Mouse (Mus musculus) hematopoietic stem cell, adult 5-6 weeks (primary cell): ENCODE measurements around the gene Calu. TPM values are rescaled to one million over a fixed set of nuclear protein-coding genes. Genes with fewer than 3 reads are reported as not detected.
"Not testable (repeated sequence)": the region's sequence is repeated elsewhere in the genome, so short reads cannot be mapped to it uniquely, and the experiment has no call there.

Source experiments
- ATAC-seq, 2 experiments: fragments of 125-278 bp in 1 of 2; replicated peaks in 1 of 2; 2 replicates each; pipeline ENCODE4 v1.8.0; 2016 to 2017; ENCODE audit warnings: inconsistent platforms in 2 of 2, mild to moderate bottlenecking in 2 of 2, moderate number of reproducible peaks in 2 of 2, low read depth in 1 of 2, moderate TSS enrichment in 1 of 2; ENCODE audit not compliant: low FRiP score in 2 of 2, poor library complexity in 2 of 2, severe bottlenecking in 2 of 2, insufficient read depth in 1 of 2, low TSS enrichment in 1 of 2
- total RNA-seq: library from RNA; stranded (forward); fragments of 172-1452, 232-1000 nt; gene quantifications from 2 replicates; pipeline ENCODE4 v1.2.3, GENCODE M21; 2017

Calu gene
- total RNA-seq, 1 experiment from 2014 or later, result 228 TPM

DNA sequence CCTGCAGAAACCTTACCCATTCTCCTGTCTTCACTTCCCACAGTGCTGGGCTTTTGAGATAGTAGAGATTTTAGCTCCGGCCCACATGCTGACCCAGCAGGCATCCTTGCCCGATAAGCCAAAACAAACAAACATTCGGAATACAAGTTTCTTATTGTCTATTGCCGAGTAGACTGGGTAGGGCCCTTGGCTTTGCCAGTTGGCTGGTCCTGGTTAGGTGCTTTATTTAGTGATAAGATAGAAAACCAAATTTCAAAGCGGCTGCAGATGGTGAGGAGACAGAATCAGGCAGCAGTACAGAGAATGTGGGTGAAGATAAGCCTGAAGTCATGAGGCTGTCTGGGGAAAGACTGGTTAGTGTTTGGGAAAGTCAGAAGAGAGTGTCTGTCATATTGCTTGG, 4.9 kb downstream of the Calu start:
- ATAC-seq, result no peak

DNA sequence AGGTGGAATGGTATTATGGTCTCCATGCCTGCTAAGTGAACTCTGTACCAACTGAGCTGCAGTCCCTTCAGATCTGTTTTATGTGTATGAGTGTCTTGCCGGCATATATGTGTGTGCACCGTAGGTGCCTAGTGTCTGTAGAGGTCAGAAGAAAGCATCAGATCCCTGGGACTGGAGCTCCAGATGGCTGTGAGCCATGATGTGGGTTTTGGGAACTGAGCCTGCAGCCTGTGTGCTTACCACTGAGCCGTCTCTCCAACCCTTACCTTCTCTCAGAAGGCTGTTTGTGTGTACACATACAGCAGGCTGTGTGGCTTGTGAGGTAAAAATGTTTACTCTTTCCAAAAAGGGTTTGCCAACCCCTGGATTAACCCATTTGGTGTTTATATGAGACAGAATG, 11.5 kb downstream of the Calu start:
- ATAC-seq, result no peak

DNA sequence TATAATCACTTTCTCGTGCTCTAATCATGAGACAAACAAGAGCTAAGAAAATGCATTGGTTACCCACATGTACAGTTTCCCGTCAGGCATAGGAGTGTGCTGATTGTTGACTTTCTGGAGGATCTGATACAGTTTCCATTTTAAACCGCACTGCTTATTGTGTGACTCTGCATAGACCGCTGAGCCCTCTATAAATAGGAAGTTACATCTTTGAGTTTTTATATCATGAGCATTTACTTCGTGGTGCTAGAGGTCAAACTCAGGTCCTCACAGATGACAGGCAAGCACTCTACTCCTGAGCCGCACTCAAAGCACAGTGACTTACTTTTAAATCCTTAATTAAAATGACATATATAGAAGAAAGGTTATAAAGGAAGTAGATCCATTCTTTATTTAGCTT, 12.3 kb downstream of the Calu start:
- ATAC-seq, result no peak

DNA sequence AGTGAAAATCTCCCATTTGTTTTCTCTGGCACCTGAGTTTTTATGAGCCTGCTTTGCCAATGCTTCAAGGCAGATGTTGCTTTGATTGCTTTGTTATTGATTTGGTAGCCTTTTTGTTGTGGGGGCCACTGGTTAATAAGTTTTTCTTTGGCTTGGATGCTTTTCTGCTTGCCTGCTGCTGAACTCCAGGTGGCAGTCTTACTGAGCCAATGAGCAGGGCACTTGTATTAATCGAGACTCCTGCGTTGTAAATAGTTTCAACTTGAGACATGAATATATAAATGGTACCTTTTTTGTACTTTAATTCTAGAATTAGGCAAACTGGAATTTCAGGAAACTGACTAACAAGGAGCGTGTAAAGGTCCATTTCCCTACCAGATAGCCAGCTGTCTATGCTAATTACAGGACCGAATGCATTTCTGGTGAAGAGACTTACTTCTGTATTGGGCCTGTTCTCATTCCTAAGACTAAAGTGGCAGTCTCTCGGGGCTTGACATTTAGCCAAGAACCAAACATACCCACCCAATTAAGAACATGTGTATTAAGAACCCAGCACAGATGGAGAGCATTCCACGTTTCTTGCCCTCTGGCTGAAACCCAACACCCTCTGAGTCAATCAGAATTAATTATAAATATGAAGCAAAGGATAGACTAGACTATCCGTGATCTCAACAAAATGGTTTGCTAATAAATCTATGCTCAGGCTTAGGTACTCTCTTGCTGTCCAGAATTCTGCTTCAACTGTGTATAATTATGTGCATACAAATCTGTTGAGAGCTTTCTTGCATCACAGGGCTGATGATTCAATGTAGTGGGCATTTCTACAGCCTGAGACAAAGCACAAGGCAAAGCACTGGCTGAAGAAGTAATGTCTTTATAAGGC, 14.6 kb downstream of the Calu start:
- no peak for ATAC-seq

DNA sequence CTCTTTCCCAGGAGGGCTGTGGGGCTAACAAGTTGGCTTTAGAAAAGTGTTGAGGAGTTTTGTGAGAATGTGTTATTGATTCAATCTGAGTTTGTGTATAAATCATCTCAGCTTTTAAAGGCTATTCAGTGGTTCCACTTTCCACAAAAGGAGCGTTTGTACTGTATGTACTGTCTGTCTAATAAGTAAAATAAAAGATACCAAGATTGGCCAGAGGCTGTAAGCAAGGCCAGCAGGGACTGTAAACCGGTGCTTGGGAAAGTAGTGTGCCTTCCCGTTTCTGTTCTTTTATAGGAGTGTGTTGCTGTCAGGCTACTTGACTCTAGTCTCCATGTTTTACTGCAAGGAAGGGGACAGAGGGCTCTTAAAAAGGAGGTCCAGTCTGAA, 15.3 kb downstream of the Calu start:
- no peak for ATAC-seq

DNA sequence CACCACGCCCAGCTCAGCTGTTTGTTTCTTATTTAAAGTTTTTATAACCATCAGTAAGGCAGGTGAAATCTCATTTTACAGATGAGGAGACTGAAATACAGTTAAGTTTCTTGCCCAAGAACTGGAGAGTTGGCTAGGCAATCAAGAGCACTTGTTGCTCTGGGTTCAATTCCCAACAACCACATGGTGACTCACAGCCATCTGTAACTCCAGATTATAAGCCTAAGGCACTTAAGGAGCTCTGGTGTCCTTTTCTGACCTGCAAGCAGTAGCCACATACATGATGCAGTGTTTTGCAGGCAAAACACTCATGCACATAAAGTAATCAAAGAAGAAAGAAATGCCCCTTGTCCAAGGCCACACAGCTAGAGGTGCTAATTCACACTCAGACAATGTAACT, 17.4 kb downstream of the Calu start:
- no peak for ATAC-seq

DNA sequence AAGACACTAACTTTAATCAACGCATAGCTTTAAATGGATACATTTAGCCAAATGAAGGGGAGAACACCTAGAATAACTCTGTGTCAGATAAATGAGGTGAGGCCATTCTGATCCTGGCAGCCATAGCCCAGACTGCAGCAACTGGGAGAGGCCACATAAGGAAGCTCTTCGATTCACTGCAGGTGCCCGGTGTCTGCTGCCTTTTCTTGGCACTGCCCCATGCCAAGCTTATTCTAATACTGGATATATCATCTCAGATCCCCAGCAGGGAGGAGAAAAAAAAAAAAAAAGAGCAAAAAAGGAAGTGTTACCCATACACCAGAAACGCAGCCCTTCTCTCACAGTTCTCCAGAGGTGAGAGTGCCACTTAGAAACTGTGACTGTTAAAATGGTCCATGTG, 29.5 kb downstream of the Calu start:
- ATAC-seq, result 0 out of 4 replicates have a peak, but pooled peaks of 1 of the 2 experiments have one; percentile 25

DNA sequence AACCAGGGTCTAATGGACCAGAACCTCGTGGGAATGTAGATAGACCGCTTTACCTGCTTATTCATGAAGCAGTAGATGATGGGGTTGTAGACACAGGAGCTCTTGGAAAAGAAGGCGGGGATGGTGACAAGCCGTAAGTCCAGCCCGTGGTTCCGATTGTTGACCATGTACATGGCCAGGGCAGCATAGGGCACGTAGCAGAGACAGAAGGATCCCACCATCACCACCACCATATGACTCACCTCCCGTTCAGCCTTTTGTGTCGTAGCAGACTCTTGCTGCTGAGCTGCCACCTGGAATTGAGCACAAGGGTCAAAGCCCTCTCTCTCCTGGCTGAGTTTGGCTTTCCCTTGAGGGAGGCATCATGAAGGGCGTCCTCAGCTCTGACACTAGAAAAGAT, 30.8 kb downstream of the Calu start:
- ATAC-seq, result no peak

DNA sequence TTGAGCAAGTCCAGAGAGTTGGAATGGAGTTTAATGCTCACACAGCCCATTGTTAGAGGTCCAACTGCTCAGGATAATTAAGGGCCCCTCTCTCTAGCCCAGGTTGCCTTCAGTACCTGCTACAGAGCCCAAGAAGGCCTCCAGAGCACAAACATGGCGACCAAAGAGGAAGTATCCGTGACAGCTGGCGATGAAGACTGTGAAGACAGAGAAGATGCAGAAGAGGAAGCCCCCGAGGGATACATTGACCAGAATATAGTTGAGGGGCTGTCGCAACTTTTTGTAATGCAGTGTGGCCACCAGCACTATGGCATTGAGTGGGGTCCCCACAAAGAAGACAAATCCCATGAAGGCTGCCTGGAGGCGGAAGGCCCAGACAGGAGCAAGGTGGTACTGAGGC, 32.1 kb downstream of the Calu start:
- ATAC-seq, result no peak

DNA sequence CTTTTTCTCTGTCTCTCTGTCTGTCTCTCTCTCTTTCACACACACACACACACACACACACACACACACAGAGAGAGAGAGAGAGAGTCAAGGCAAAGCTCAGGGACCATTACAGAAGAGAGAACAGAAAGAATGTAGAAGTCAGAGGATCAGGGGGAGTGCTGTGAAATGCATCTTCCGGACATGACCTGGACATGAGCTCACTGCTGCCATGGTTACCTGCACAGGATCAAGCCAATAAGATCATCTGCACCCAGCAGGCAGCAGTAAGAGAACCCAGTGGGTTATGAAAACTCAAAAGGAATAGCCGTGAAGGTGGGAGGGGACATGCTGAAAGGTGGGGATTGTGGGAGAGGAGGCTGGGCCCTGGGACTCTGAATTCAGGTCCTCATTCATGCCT, 34.6 kb downstream of the Calu start:
- ATAC-seq, result no peak

DNA sequence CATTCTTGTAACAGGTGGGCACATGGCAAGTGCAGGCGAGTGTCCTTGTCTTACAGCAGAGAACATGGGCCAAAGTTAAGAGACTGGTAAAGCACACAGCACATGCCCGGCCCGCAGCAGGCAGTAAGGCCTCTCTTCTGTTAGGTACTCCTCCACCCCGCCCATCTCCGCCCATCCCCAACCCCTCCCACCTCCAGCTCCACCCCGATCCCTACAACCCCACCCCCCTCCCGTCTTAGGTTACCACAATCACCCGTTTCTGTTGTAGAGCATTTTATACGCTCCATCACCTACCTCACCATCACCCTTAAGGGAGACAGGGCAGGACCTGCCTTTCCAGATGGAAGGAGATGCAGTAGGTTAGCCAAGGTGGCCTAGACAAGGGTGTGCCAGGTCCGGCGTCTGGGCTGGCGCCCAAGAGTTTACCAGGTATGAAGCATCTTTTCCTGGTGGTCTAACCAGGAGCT, 40.2 kb downstream of the Calu start, which contains the start of gene Opn1sw:
TSS of gene Opn1sw (minus strand) at position 417 of the 467 bp plus-strand sequence.
- ATAC-seq, result peak in 1 of 2 experiments; percentile 43; a peak in 2 of 4 replicates

DNA sequence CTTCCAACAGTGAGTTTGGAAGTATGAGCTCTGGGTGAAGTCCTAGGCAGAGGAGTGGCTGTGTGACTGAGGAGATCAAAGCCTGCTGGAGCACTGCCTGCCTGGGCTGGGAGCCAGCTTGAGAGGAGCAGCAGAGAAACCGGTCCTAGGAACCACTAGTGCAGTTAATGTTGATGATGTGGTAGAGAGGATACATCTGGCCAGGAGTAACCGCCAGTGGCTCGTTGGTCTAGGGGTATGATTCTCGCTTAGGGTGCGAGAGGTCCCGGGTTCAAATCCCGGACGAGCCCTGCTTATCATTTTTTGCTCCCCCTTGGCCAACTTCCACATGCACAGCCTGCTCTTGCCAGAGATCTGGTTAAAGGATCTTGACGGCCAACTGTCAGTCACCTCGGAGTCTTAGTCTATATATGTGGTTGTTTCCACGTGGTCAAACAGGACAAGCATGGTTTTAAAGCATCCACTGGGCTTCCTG, 40.8 kb downstream of the Calu start:
- ATAC-seq, result peak; percentile 73 to 75

DNA sequence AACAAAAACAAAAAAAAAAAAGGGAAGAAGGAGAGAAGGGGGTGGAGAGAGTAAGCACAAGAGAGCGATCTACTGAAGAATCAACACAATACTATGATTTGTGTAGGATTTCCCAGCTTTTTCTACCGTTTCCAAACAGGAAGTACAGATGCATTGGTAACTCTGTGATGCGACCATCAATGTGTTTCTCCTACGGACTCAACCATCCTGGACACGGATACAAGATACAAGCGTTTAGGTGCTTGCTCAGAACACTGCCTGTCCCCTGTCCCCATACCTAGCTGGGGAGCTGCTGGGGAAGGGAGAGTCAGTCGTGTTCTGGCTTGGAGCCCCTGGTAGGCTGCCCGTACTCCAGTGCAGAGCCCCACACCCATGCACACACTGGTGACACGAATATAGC, 41.6 kb downstream of the Calu start:
- no peak for ATAC-seq

DNA sequence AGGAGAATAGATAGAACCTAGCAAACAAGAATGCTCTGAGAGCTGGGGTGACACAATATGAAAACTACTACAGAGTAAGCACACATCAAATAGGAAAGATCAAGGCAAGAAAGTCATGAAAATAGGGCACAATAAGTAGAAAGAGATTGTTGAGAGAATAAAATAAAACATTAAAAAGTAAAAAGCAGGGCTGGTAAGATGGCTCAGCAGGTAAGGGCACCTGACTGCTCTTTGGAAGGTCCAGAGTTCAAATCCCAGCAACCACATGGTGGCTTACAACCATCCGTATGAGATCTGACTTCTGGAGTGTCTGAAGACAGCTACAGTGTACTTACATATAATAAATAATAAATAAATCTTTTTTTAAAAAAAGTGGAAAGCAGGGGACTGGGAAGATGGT, 42.6 kb downstream of the Calu start:
- not testable (repeated sequence) for ATAC-seq

DNA sequence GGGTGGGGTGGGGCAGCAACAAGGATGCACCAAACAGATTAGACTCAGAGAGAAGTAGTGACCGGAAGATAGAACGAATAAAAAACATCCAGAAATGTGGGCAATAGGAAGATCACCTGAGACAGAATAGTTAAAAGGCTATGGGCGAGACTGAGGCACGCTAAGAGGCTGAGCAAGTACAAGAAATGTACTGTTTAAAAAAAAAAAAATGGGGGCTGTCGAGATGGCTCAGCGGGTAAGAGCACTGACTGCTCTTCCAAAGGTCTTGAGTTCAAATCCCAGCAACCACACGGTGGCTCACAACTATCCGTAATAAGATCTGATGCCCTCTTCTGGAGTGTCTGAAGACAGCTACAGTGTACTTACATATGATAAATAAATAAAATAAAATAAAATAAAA, 43.4 kb downstream of the Calu start:
- ATAC-seq, result not testable (repeated sequence)

DNA sequence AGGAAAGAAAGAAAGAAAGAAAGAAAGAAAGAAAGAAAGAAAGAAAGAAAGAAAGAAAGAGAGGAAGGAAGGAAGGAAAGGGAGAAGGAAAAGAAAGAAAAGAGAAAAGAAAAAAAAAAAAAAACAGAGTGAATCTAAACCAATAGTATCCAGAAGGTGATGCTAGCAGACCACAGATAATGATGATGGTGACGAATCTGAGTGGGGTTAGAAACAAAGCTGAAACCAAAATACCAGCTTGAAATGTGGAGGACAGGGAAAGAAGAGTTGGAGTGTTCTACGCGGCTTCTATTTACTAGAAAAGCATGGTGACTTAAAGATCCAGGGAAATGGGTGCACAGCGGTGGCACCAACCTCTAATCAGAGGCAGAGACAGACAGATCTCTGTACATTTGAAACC, 43.9 kb downstream of the Calu start:
- ATAC-seq, result no peak

DNA sequence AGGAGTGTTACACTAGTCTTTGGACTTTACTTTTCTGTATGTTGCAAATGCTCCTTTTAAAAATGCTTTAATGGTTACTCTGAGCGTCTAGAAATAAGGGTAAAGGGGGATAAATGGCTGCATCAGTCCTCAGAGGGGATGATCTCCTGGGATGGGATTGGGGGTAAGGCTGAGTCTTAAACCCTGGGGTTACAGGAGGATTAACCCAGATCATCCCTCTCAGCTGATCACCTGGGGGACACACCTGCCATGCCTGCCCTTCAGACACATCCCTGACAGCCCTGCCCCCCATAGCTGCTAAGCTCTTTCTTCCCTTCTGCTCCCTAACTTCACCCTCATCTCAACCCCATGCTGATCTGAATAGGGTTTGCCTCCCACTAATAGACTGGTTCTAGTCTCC, 46.4 kb downstream of the Calu start:
- no peak for ATAC-seq

DNA sequence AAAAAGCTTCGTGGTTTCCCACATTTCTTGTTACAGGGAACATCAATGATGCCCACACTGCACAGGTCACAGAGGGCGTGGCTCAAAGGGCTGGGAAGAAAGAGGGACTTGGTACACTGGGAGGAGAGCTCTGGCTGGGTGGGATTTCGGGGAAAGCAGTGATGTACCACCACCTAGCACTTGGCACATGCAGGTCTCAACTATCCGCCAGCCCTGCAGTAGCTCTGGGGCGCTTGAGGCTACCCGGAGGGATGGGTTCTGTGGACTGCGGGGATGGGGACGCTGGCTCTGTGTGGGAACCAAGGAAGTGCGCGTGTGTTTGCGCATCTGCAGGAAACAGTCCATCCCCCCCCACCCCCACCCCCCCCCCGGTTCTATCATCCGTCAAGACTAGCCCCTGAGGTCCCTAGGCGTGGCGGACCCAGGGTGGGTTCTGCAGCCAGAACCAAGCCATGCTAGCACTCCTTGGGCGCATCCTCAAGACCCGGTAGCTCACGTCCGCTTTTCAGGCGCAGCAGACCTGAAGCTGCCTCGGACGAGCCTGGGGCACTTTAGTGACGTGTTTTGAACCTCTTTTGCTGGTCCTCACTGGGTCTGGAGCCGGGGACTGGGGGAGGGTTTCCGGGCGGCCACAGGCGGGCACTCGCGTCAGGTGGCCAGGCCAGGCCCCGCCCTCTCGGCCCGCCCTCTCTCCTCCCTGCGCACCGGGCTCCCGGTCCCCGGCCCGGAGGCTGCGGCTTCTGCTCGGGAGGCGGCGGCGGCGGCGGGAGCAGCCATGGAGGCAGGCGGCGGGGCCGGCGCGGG, 48.2 kb downstream of the Calu start, which contains the start of gene Ccdc136:
TSS of gene Ccdc136 (plus strand) at position 400 of the 804 bp plus-strand sequence.
- ATAC-seq, result peak; percentile 22 to 62; a peak in 3 of 4 replicates
